Mouse (Mus musculus): ENCODE results near the gene Gm16253. TPM values are rescaled to one million over a fixed set of nuclear protein-coding genes. Genes with fewer than 3 reads are reported as not detected.
A peak's percentile ranks its signal among the peaks of the same experiment; 100 is the strongest.

Gene Gm16253
- polyA plus RNA-seq, 1 experiment from 2014 or later = 0.55 TPM

GRCm38 (mm10) chr3:96575272-96575984 is 1.4 kb upstream of the Gm16253 start:
- H3K4me2 ChIP-seq (ENCODE audit: low read depth, low read length) = no peak overlapping the region; the same call in 1 of the 2 replicates
- peak overlapping the region; percentile 78; the same call in 1 of the 2 replicates for H3K27ac ChIP-seq (ENCODE audit: low read length)
- H3K27me3 ChIP-seq (ENCODE audit: control insufficient read depth, insufficient read depth, low read depth, low read length) = no peaks in the 10 kb centered on the region
- no peak overlapping the region for H3K9ac ChIP-seq (ENCODE audit: low read depth, low read length)
- no peak for ATAC-seq (ENCODE audit: low read depth)
- no peaks in the 10 kb centered on the region for H3K9me3 ChIP-seq (replicated peaks; ENCODE audit: control insufficient read depth, low read length)
- no peaks in the 10 kb centered on the region for H3K36me3 ChIP-seq (ENCODE audit: control insufficient read depth, insufficient read depth)
- H3K4me3 ChIP-seq (ENCODE audit: low read depth, low read length) = no peak overlapping the region
- 75% methylated on average over 8 of the region's 8 CpGs for WGBS (ENCODE audit: insufficient replicate concordance)
- peaks cover 36% of the 10 kb centered on the region for H3K4me1 ChIP-seq (ENCODE audit: control insufficient read depth, low read depth, low read length)

- peak; percentile 17 for ATAC-seq (ENCODE audit: low read depth)
- H3K27ac ChIP-seq (ENCODE audit: low read length) = peak overlapping the region; percentile 78
- H3K27me3 ChIP-seq (ENCODE audit: control insufficient read depth, insufficient read depth, low read depth, low read length) = no peaks in the 10 kb centered on the region
- H3K9me3 ChIP-seq (replicated peaks; ENCODE audit: control insufficient read depth, low read length) = no peaks in the 10 kb centered on the region
- peak overlapping the region; percentile 55 for H3K9ac ChIP-seq (ENCODE audit: low read depth, low read length)
- H3K36me3 ChIP-seq (ENCODE audit: control insufficient read depth, insufficient read depth) = no peaks in the 10 kb centered on the region
- peak overlapping the region; percentile 50 for H3K4me3 ChIP-seq (ENCODE audit: low read depth, low read length)
- peak overlapping the region; percentile 77 for H3K4me2 ChIP-seq (ENCODE audit: low read depth, low read length)
- H3K4me1 ChIP-seq (ENCODE audit: control insufficient read depth, low read depth, low read length) = peaks cover 38% of the 10 kb centered on the region
- WGBS (ENCODE audit: insufficient replicate concordance) = 21% methylated on average over 14 of the region's 14 CpGs
Observed at GRCm38 (mm10) chr3:96576005-96576658, 652 bp upstream of the Gm16253 start.

GRCm38 (mm10) chr3:96577566-96577965 is 782 bp downstream of the Gm16253 start:
- ATAC-seq (ENCODE audit: low read depth) = no peak
- H3K9ac ChIP-seq (ENCODE audit: low read depth, low read length) = no peak overlapping the region

GRCm38 (mm10) chr3:96578561-96579238 is 1.9 kb downstream of the Gm16253 start:
- no peak overlapping the region for H3K4me3 ChIP-seq (ENCODE audit: low read depth, low read length)
- no peak for ATAC-seq (ENCODE audit: low read depth)
- H3K9me3 ChIP-seq (replicated peaks; ENCODE audit: control insufficient read depth, low read length) = no peaks in the 10 kb centered on the region
- no peak overlapping the region for H3K9ac ChIP-seq (ENCODE audit: low read depth, low read length)
- no peak overlapping the region for H3K27ac ChIP-seq (ENCODE audit: low read length)
- no peaks in the 10 kb centered on the region for H3K27me3 ChIP-seq (ENCODE audit: control insufficient read depth, insufficient read depth, low read depth, low read length)
- no peak overlapping the region for H3K4me2 ChIP-seq (ENCODE audit: low read depth, low read length)
- no peaks in the 10 kb centered on the region for H3K36me3 ChIP-seq (ENCODE audit: control insufficient read depth, insufficient read depth)
- peaks cover 33% of the 10 kb centered on the region for H3K4me1 ChIP-seq (ENCODE audit: control insufficient read depth, low read depth, low read length)
- 77% methylated on average over 12 of the region's 12 CpGs for WGBS (ENCODE audit: insufficient replicate concordance)

More at GRCm38 (mm10) chr3:96577566-96577965, 782 bp downstream of the Gm16253 start:
- H3K4me2 ChIP-seq (ENCODE audit: low read depth, low read length) = no peak overlapping the region
- peaks cover 33% of the 10 kb centered on the region for H3K4me1 ChIP-seq (ENCODE audit: control insufficient read depth, low read depth, low read length)
- 66% methylated on average over 4 of the region's 4 CpGs for WGBS (ENCODE audit: insufficient replicate concordance)
- H3K36me3 ChIP-seq (ENCODE audit: control insufficient read depth, insufficient read depth) = no peaks in the 10 kb centered on the region
- peak overlapping the region; percentile 69; the same call in 1 of the 2 replicates for H3K27ac ChIP-seq (ENCODE audit: low read length)
- no peaks in the 10 kb centered on the region for H3K9me3 ChIP-seq (replicated peaks; ENCODE audit: control insufficient read depth, low read length)
- no peak overlapping the region for H3K4me3 ChIP-seq (ENCODE audit: low read depth, low read length)
- H3K27me3 ChIP-seq (ENCODE audit: control insufficient read depth, insufficient read depth, low read depth, low read length) = no peaks in the 10 kb centered on the region

- Histone ChIP-seq H3K9me3 (replicated peaks; ENCODE audit: control insufficient read depth, low read length) (no peaks in the 10 kb centered on the region), H3K36me3 (ENCODE audit: control insufficient read depth, insufficient read depth) (no peaks in the 10 kb centered on the region), H3K27me3 (ENCODE audit: control insufficient read depth, insufficient read depth, low read depth, low read length) (no peaks in the 10 kb centered on the region), H3K9ac (ENCODE audit: low read depth, low read length) (no peak overlapping the region), H3K4me1 (ENCODE audit: control insufficient read depth, low read depth, low read length) (peaks cover 33% of the 10 kb centered on the region), H3K27ac (ENCODE audit: low read length) (no peak overlapping the region), H3K4me2 (ENCODE audit: low read depth, low read length) (no peak overlapping the region), H3K4me3 (ENCODE audit: low read depth, low read length) (no peak overlapping the region)
- 60% methylated on average over 4 of the region's 4 CpGs for WGBS (ENCODE audit: insufficient replicate concordance)
- no peak for ATAC-seq (ENCODE audit: low read depth)
Observed at GRCm38 (mm10) chr3:96579239-96579750, 2.5 kb downstream of the Gm16253 start.

- H3K27ac ChIP-seq (ENCODE audit: low read length) = no peak overlapping the region
- WGBS (ENCODE audit: insufficient replicate concordance) = 3% methylated on average over 16 of the region's 16 CpGs
- peak overlapping the region; percentile 39 for H3K4me2 ChIP-seq (ENCODE audit: low read depth, low read length)
- H3K9ac ChIP-seq (ENCODE audit: low read depth, low read length) = no peak overlapping the region
- H3K9me3 ChIP-seq (replicated peaks; ENCODE audit: control insufficient read depth, low read length) = no peaks in the 10 kb centered on the region
- peak overlapping the region; percentile 27 for H3K4me3 ChIP-seq (ENCODE audit: low read depth, low read length)
- H3K27me3 ChIP-seq (ENCODE audit: control insufficient read depth, insufficient read depth, low read depth, low read length) = no peaks in the 10 kb centered on the region
- ATAC-seq (ENCODE audit: low read depth) = peak; percentile 54
- H3K36me3 ChIP-seq (ENCODE audit: control insufficient read depth, insufficient read depth) = no peaks in the 10 kb centered on the region
- H3K4me1 ChIP-seq (ENCODE audit: control insufficient read depth, low read depth, low read length) = peaks cover 33% of the 10 kb centered on the region
Observed at GRCm38 (mm10) chr3:96579885-96580454, 3.2 kb downstream of the Gm16253 start.

- no peak overlapping the region for H3K27ac ChIP-seq (ENCODE audit: low read length)
- H3K9ac ChIP-seq (ENCODE audit: low read depth, low read length) = no peak overlapping the region
- no peak overlapping the region for H3K4me3 ChIP-seq (ENCODE audit: low read depth, low read length)
- no peaks in the 10 kb centered on the region for H3K36me3 ChIP-seq (ENCODE audit: control insufficient read depth, insufficient read depth)
- H3K4me2 ChIP-seq (ENCODE audit: low read depth, low read length) = no peak overlapping the region
- ATAC-seq (ENCODE audit: low read depth) = no peak
- no peaks in the 10 kb centered on the region for H3K9me3 ChIP-seq (replicated peaks; ENCODE audit: control insufficient read depth, low read length)
- H3K4me1 ChIP-seq (ENCODE audit: control insufficient read depth, low read depth, low read length) = peaks cover 23% of the 10 kb centered on the region
- WGBS (ENCODE audit: insufficient replicate concordance) = 57% methylated on average over 6 of the region's 6 CpGs
- H3K27me3 ChIP-seq (ENCODE audit: control insufficient read depth, insufficient read depth, low read depth, low read length) = no peaks in the 10 kb centered on the region
Observed at GRCm38 (mm10) chr3:96581141-96581540, 4.4 kb downstream of the Gm16253 start.

- H3K36me3 ChIP-seq (ENCODE audit: control insufficient read depth, insufficient read depth) = no peaks in the 10 kb centered on the region
Observed at GRCm38 (mm10) chr3:96581771-96582515, 5.2 kb downstream of the Gm16253 start.

More at GRCm38 (mm10) chr3:96581771-96582515, 5.2 kb downstream of the Gm16253 start:
- ATAC-seq (ENCODE audit: low read depth) = no peak
- 76% methylated on average over 16 of the region's 16 CpGs for WGBS (ENCODE audit: insufficient replicate concordance)
- no peak overlapping the region for H3K27ac ChIP-seq (ENCODE audit: low read length)
- no peaks in the 10 kb centered on the region for H3K9me3 ChIP-seq (replicated peaks; ENCODE audit: control insufficient read depth, low read length)
- no peaks in the 10 kb centered on the region for H3K27me3 ChIP-seq (ENCODE audit: control insufficient read depth, insufficient read depth, low read depth, low read length)
- no peak overlapping the region for H3K4me2 ChIP-seq (ENCODE audit: low read depth, low read length)
- no peak overlapping the region for H3K4me3 ChIP-seq (ENCODE audit: low read depth, low read length)
- peaks cover 15% of the 10 kb centered on the region for H3K4me1 ChIP-seq (ENCODE audit: control insufficient read depth, low read depth, low read length)
- no peak overlapping the region for H3K9ac ChIP-seq (ENCODE audit: low read depth, low read length)

All from liver, embryonic 16.5 days (tissue).